Mouse (Mus musculus) heart, adult 18-20 months (tissue): ENCODE measurements at regions not wholly inside any gene's neighbourhood (a gene's known extent, or its start where the extent isn't known, plus 50 kb on each side); places are given as distances from the start of the nearest gene placed in this dataset.

Source experiments
- DNase-seq, 2 experiments: peaks; one replicate each; pipeline ENCODE4 v3.0.0; 2021 to 2022; ENCODE audit warnings: mixed read lengths in 1 of 2
- microRNA-seq, 2 experiments: library from miRNA; unstranded; fragments of <30 nt; microRNA quantifications; one replicate each; pipeline ENCODE4 v1.2.0; 2022

DNA sequence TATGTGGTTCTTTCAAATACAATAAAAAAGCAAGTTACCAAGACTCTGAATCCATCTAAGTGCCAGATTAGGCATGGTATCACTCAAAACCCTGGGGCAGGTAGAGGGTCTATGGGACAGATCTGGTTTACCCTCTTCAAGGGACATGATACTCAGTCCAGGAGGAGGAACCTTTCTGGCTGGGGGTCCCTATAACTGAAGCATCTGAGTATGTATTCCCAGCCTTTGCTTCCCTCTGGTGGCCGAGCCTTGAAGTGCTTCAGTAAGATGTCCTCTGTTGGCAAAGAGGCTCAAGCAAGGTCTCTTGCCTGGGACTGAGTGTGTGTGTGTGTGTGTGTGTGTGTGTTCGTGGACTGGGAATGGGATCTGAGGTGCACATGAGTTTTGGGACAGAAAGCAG is 159.7 kb upstream of the Adamts16 start:
- peak; percentile 16 to 69 for DNase-seq

DNA sequence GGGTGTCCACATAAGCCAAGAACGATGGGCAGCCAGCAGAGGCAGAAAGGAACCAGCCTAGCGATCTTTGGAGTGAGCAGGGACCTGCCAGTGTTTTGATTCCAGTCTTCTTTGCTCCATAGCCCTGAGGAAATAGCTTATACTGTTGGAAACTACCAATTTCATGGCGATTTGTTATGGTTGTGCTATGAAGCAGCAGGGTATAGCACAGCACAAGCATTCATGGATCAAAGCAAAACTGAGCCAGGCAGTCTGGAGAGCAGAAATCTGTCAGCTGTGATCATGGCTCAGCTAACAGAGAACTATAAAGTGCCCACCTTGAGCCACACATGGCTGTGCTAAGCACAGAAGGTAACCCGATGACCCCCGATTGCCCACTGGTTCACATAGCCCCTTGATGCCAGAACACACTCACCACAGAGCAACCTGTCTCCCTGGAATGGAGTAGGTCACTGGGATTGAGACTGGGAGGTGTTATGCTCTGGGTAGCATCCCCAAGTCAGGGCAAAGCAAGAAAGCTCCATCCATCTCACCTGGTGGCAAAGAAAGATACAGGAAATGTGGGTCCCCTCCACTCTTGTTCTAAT is 158.9 kb upstream of the Adamts16 start:
- no peak for DNase-seq

DNA sequence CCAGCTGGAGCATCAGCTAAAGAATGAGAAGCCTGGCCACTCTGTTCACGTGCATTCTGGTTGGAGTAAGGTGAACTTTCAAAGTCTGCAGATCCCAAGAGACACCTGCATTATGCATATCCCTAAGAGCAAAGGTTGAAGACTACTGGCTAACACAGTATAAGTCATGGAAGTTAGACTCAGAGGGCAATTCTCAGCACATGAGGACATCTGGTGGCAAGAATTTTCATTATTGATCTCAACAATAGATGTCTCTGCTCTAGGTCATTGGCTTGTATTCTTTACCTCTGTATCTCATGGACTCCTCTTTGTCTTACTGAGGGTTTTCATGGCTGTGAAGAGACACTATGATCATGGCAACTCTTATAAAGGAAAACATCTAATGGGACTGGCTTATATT is 151.9 kb upstream of the Adamts16 start:
- no peak for DNase-seq

DNA sequence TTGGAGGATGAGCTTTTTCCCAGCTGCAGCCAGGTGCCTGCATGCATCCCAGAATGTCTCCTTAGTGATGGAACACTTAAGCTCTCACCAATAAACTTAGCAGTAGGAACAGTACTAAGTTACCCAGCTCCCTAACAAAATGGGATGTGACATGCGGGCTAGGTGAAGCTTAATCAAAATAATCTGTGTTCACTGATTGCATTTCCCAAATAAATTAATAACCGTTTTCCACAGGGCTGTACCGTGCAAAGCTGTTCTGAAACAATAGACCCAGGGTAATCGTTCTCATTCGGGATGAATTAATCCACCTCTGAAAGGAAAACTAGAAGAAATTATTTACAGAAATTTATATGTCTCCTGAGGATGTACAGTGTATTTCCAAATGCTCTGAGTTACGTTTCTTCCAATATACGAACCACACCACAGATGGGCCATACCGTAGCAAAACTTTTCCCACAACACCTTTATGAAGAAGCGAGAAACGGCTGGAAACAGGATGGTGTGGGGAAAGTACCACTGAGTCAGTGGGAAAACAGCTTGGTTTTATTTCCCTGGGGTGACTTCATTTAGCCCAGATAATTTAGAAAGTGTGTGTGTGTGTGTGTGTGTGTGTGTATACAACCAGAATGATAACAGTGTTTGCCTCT is 148.5 kb upstream of the Adamts16 start:
- no peak for DNase-seq

DNA sequence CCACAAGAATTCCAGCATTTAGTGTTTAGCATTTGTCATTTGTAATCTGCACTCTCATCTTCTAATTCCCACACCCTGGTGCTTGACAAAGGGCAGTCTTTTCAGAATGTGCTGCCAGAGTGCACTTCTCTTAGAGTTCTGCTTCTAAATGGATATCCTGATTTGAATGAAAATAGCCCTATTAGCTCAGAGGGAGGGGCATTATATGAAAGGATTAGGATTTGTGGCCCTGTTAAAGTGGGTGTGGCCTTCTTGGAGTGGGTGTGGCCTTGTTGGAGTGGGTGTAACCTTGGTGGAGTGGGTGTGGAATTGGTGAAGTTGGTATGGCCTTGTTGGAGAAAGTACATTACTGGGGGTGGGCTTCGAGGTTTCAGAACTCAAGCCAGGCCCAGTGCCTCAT is 137.7 kb upstream of the Adamts16 start:
- DNase-seq = no peak

DNA sequence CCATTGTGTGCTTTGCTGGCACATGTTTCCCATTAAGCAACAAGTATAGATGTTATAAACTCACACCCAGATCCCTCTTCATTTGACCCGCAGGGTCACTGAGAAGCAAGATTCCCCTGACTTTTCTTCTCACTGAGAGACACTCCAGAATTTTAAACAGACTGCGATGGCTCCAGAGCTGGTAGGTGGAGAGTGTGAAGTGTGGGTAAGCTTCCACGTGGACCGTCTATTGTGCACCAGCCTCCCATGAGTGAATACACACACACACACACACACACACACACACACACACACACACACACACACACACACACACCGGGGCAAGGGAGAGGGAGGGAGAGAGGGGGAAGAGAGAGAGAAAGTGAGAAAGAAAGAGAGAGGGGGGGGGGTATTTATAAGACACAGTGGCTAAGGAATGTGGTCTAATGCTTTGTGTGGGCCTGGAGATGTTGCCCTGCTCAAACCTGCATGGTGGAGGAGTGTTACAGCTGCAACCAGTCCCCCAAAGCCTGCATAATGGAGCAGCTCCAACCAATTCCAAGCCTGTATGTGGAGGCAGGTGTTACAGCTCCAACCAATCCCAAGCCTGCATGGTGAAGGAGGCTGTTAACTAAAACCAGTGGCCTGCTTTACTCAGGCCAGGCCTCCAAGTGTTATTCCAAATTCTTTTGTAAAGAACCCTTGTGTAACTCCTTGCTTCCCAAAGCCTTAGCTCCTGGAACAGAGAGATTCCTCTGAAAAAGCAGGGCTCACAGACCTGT is 137.1 kb upstream of the Adamts16 start:
- no peak for DNase-seq

DNA sequence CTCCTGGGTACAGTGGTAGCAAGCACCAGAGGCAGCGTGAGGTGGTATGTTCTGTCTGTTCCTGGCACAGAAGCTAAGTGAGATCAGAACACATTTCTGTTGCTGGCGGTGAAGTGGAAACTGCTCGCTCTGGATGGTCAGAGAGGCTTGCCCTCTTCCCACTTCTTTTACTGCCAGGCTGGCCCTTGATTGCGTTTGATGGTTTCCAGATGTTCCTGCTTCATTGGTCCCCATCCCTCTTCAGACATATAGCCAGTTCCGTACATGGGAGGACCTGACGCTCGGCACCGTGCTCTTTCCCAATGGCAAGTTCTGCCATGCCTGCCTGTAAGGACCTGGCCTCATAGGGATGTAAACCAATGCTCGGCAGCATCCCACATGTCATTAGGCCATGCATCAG is 128.0 kb upstream of the Adamts16 start:
- no peak for DNase-seq

DNA sequence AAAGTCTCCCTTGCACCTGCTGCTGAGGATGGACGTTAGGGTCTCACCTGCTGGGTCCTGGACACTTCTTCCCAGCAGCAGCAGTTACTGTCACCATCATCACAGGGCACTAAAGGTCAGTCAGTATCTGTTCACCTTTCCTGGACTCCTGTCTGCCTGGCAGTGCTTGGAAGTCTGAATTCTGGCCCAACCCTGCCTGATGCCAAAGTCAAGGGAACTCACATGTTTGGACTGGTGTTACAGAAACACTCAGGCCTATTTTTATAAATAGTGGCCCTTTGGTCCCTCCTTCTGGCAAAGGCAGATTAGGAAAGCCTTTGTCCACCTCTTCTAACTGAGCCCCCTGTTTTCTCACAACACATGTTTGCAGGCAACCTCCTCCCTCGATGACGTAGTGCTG is 126.2 kb upstream of the Adamts16 start:
- peak; percentile 49 to 54 for DNase-seq

DNA sequence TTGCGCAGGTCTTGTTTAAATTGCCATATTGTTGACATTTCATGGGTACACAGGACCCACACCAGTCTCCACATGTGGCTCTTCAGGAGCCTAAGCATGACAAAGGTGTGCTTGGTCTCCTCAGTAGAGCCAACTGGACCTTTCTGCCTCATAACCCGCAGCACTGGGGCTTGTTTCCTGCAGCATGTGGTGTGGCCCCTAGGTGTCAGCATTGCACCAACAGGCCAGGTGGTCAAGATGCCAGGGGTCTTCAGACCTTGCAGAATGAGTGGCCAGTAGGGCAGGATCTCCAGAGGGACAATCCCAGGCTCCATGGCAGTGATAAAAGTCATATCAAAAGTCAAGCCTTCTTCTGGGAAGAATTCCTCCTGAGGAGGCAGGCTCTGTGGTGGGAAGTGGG is 121.8 kb upstream of the Adamts16 start:
- DNase-seq = peak in 1 of 2 experiments; percentile 7

DNA sequence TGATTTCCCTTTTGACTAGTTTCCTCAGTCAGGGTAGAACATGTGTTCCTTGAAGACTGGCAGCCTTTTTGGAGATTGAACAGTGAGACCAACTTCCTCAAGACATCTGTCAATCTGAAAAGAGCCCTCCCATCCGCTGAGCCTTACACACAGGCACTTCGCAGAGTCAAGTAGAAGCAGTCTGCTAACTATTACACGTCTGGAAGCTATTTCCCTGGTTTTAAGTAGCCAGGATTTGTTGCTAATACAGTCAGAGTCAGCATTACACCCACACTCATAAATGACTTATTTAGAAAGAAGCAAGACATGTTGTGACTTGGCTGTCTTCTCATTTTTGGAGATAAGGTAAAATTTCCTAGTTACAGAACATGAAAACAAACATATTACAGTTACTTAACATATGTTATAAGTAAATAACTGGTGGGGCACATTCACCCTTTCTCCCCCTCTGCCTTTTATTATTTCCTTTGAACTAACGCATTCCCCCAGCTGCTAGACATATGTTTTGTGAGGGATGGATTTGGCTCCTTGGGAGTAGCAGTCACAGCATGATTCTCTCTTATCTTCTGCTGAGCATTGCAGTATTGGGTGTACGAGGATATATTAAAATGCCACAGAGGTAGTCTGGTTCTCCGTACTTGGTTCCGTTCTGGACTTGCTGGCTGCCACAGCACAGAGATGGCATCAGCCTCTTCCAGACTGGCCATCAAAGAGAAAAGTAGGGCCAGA is 92.9 kb upstream of the Adamts16 start:
- DNase-seq = no peak

DNA sequence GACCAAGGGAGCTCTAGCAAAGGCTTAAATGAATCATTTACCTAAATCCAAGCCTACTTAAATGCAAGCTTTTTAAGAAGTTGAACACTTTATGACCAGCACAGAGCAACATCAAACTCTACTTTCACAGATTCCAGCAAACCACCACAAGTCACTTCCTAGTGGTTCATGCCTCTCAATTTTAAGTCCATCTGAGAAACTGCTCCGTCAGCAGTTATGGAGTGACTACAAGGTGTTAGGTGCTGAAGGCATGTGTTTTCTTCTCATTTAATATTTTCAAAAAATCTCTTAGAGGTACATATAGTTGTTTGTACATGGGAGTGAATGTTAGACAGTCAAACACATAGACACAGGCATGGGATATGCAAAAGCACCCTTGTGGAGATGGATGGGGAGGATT is 72.2 kb upstream of the Adamts16 start:
- DNase-seq = no peak

DNA sequence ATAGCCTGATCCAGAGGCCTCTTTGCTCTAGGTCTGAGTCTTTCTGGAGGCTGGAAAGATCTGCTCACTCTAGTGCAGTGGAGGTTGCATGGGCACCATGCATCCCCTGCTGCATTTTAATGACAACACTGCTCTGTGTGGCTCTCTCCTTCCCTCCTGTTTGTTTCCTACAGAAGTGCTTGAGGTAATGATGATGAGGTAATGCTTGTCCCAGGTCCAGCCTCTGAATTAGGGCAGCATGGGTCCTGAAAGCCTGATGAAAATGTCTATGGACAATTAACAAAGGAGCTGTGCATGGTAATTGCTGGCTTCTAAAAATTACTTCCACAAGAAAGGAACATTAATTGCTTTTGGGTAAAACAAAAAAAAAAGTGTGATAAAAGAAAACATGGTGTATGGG is 69.3 kb upstream of the Adamts16 start:
- DNase-seq = no peak

DNA sequence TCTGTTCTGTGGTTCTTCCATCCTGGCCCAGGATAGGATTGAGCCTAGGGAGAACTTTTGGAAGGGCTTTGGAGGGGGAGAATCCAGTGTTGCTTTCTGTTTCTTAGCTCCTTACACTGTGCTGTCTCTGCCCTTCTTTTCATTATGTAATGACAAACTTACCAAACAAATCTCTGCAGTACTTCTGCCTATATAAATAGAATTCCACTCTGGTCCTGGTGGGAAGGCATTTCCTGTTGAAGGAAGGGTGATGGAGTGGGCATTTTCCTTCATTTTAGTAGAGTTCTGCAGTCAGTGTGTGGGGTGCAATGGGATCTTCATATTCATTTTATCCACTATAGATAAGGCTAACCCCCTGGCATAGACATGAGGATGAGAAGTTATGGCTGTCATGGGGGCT is 63.2 kb upstream of the Adamts16 start:
- DNase-seq = no peak

DNA sequence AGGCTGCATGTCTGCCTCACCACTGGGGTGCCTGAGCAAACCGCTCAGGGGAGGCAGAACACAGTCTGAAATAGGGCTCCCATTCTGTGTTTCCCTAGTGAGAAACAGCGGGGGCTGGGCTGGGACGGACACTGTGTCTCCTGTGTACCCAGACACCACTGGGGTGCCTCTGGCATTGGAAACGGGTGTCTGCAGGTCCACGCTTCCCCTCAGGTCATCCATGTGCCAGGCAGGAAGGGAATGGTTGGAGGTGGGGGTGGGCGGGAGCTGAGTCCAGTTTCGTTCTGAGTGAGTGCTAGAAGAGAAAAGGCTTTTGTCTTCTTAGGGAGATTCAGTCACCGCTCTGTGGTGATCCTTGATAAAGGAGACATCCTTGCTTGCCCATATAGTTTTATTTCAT is 62.2 kb upstream of the Adamts16 start:
- no peak for DNase-seq

DNA sequence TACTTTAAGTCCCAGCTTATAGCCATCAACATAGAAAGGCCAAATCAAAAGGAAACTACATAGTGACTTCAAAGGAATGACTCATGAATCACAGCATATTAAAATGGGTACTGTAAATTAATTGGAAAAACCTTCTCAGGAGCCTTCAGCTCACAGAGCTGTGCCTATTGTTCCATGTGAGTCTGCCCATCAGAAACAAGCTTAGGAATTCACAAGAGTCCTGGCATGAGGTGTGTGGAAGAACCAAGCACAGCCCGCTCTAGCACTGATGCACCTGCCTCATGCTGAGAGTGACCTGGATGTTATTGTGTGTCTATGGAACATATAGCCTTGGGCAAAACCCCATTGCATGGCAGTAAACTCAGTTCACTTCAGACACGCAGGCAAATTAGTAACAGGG is 61.5 kb upstream of the Adamts16 start:
- no peak for DNase-seq

DNA sequence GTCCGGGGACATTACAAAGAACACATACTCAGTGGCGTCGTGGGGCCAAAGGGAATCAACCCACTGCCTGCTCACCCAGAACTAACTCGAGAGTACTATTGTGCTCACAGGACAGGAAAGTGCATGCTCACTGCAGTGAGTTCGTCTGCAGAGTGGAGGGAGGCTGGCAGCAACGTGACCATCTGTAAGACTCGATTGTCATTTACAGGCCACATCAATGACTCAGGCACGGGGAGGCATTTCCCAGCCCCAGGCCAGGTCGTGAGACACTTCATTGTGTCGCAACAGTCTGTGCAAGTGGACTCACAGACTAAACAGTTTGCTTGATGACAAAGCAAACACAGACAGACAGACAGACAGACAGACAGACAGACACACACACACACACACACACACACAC is 61.1 kb upstream of the Adamts16 start:
- DNase-seq = no peak

DNA sequence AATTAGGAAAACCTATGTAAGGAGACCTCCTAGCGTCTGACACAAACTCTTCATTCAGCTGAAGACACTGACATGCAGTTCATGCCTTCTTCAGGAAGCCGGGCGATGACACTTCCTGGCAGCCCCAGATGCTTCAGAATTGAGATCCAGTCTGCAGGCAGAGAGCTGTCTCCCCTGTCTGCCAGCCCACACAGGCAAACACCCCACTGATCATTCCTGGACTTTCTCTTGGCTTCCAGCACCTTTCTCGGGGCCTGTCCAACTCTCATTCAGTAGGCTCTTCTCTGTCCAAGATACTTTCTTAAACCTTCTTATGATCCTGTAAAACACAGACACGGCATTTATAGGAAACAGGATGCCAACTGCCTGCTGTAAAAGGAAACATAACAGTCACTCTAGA is 50.0 kb upstream of the Adamts16 start:
- DNase-seq = no peak

Small RNA genes lying in the stretch of these regions (microRNA-seq; reads per million reads assigned to microRNA genes)
- 0 reads per million in 2 experiments for gene Mir466f-4
